Mouse (Mus musculus): Measurements from ENCODE around the gene Larp1. TPM values are rescaled to one million over a fixed set of nuclear protein-coding genes. Genes with fewer than 3 reads are reported as not detected.

The Larp1 gene
- total and polyA plus RNA-seq, 3 experiments, result 73.9 to 2,325 (median 201) TPM

DNA sequence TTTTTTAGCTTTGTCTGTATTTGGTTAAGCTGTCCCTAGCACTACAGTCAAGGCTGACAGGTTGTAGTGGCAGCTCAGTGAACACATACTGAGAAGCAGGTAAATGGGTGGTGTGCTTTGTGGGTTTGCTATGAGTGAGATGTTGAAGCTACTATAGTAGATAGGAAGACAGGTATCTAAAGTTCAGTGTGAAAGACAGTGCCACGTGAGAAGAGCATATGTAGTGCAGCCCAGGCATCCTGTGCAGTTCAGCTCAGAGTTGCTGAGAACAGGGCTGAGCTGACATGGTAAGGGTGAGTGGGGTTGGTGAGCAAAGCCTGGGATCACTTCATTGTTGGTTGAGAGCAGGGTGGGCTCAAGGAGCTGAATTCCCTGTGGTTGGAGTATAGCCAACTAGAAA lies 8.6 kb downstream of the Larp1 start:
- Histone ChIP-seq H3K4me1 (ENCODE audit: control insufficient read depth in 1 of 2, insufficient read depth in 2 of 2, low read length in 2 of 2) (peaks cover 35 to 50% of the 10 kb centered on the region in 2 experiments), H3K27ac (ENCODE audit: control insufficient read depth, low read depth, low read length) (no peak overlapping the region), H3K4me3 (ENCODE audit: control insufficient read depth in 1 of 2, insufficient read depth in 1 of 2, low read depth in 2 of 2, low read length in 2 of 2) (no peak overlapping the region), H3K36me3 (ENCODE audit: control insufficient read depth in 1 of 2, insufficient read depth in 2 of 2, low read length in 2 of 2) (peaks cover 25 to 68% of the 10 kb centered on the region in 2 experiments), H3K79me2 (ENCODE audit: control insufficient read depth, insufficient read depth, low read length, poor library complexity) (peaks cover 97% of the 10 kb centered on the region), H3K9ac (ENCODE audit: control insufficient read depth, low read depth, low read length, poor library complexity, severe bottlenecking) (no peak overlapping the region), H3K27me3 (ENCODE audit: control insufficient read depth in 1 of 2, insufficient read depth in 2 of 2, low read length in 2 of 2) (no peaks in the 10 kb centered on the region), H3K9me3 (replicated peaks; ENCODE audit: insufficient read depth, low read length) (no peaks in the 10 kb centered on the region)
- no peak for TF ChIP-seq KAT2A (conservative IDR thresholded peaks at IDR 0.05; ENCODE audit: low read depth, low read length)
- TF ChIP-seq NRF1 (IDR thresholded peaks at IDR 0.05; ENCODE audit: insufficient read depth, low read depth, low read length, poor library complexity, severe bottlenecking), result no peak
- TF ChIP-seq ELF1 (IDR thresholded peaks at IDR 0.05; ENCODE audit: low read depth, low read length), result no peak
- TF ChIP-seq RAD21 (IDR thresholded peaks at IDR 0.05; ENCODE audit: low read depth, low read length), result no peak
- no peak; the same call in 1 of the 2 replicates for TF ChIP-seq POLR2AphosphoS2 (IDR thresholded peaks at IDR 0.05; ENCODE audit: low read length)
- TF ChIP-seq BHLHE40 (IDR thresholded peaks at IDR 0.05; ENCODE audit: borderline replicate concordance, low read depth, low read length), result no peak
- TF ChIP-seq MAZ (IDR thresholded peaks at IDR 0.05; ENCODE audit: low read depth, low read length), result no peak
- no peak for TF ChIP-seq TAL1 (IDR thresholded peaks at IDR 0.05; ENCODE audit: low read length)
- no peak for TF ChIP-seq USF2 (IDR thresholded peaks at IDR 0.05; ENCODE audit: borderline replicate concordance in 1 of 2, insufficient read depth in 1 of 2, low read depth in 1 of 2, low read length in 2 of 2)
- no peak for DNase-seq (ENCODE audit: low read depth, low spot score)

DNA sequence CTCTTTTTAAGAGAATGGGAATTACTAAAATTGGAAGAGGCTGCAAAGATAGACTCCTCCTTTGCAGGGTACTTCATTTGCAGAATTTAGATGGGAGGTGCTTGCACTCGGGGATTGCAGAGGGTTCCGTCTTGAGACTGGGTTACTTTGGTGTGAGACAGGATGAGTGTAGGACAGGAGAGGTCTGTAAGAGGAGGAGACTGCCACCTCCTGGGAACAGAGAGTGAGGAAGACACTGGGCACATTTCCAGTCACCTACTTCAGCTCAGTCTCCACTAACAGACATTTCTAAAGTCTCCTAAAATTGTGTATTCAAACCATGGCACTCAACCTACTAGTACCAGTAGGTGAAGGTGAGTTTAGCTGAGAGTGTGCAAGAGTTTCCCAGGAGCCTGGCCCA lies 9.4 kb downstream of the Larp1 start:
- Histone ChIP-seq H3K27ac (ENCODE audit: control insufficient read depth, low read depth, low read length) (no peak overlapping the region), H3K36me3 (ENCODE audit: control insufficient read depth in 1 of 2, insufficient read depth in 2 of 2, low read length in 2 of 2) (peaks cover 25 to 59% of the 10 kb centered on the region in 2 experiments), H3K9me3 (replicated peaks; ENCODE audit: insufficient read depth, low read length) (no peaks in the 10 kb centered on the region), H3K9ac (ENCODE audit: control insufficient read depth, low read depth, low read length, poor library complexity, severe bottlenecking) (no peak overlapping the region), H3K4me3 (ENCODE audit: control insufficient read depth in 1 of 2, insufficient read depth in 1 of 2, low read depth in 2 of 2, low read length in 2 of 2) (no peak overlapping the region), H3K4me1 (ENCODE audit: control insufficient read depth in 1 of 2, insufficient read depth in 2 of 2, low read length in 2 of 2) (peaks cover 34 to 43% of the 10 kb centered on the region in 2 experiments), H3K79me2 (ENCODE audit: control insufficient read depth, insufficient read depth, low read length, poor library complexity) (peaks cover 92% of the 10 kb centered on the region), H3K27me3 (ENCODE audit: control insufficient read depth in 1 of 2, insufficient read depth in 2 of 2, low read length in 2 of 2) (no peaks in the 10 kb centered on the region)
- TF ChIP-seq RAD21 (IDR thresholded peaks at IDR 0.05; ENCODE audit: low read depth, low read length), result peak; percentile 4; the same call in 1 of the 2 replicates
- no peak for TF ChIP-seq MYC (IDR thresholded peaks at IDR 0.05; ENCODE audit: low read depth, low read length)
- TF ChIP-seq CTCF (IDR thresholded peaks at IDR 0.05 in 2 of 3, conservative IDR thresholded peaks at IDR 0.05 in 1 of 3; ENCODE audit: control insufficient read depth in 1 of 3, insufficient read depth in 1 of 3, low read depth in 2 of 3, low read length in 3 of 3, poor library complexity in 1 of 3, severe bottlenecking in 1 of 3), result peak in 1 of 3 experiments; percentile 29; a peak in 1 of 6 replicates
- peak; percentile 14; the same call in 1 of the 2 replicates for TF ChIP-seq SMC3 (IDR thresholded peaks at IDR 0.05; ENCODE audit: low read depth, low read length)
- DNase-seq (ENCODE audit: low read depth, low spot score), result no peak

DNA sequence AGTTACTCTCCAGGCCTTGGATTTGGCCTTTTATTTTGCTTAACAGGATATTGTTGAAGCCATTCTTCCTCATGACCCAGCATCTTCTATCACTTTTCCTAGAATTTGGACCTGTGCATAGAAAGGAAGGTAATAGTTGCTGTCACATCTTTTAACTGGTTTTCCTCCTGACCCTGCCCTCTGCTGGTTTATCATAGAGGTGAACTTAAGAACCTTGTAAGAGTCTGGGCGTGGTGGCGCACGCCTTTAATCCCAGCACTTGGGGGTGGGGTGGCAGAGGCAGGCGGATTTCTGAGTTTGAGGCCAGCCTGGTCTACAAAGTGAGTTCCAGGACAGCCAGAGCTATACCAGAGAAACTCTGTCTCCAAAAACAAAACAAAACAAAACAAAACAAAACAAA lies 9.8 kb downstream of the Larp1 start:
- Histone ChIP-seq H3K79me2 (ENCODE audit: control insufficient read depth, insufficient read depth, low read length, poor library complexity) (peaks cover 93% of the 10 kb centered on the region), H3K36me3 (ENCODE audit: control insufficient read depth in 1 of 2, insufficient read depth in 2 of 2, low read length in 2 of 2) (peaks cover 25 to 56% of the 10 kb centered on the region in 2 experiments), H3K4me1 (ENCODE audit: control insufficient read depth in 1 of 2, insufficient read depth in 2 of 2, low read length in 2 of 2) (peaks cover 33 to 40% of the 10 kb centered on the region in 2 experiments), H3K27me3 (ENCODE audit: control insufficient read depth in 1 of 2, insufficient read depth in 2 of 2, low read length in 2 of 2) (no peaks in the 10 kb centered on the region), H3K9me3 (replicated peaks; ENCODE audit: insufficient read depth, low read length) (no peaks in the 10 kb centered on the region), H3K9ac (ENCODE audit: control insufficient read depth, low read depth, low read length, poor library complexity, severe bottlenecking) (no peak overlapping the region), H3K27ac (ENCODE audit: control insufficient read depth, low read depth, low read length) (no peak overlapping the region), H3K4me3 (ENCODE audit: control insufficient read depth in 1 of 2, insufficient read depth in 1 of 2, low read depth in 2 of 2, low read length in 2 of 2) (no peak overlapping the region)
- DNase-seq (ENCODE audit: low read depth, low spot score), result no peak
- TF ChIP-seq ETS1 (IDR thresholded peaks at IDR 0.05; ENCODE audit: low read depth, low read length), result no peak
- no peak for TF ChIP-seq CHD1 (IDR thresholded peaks at IDR 0.05; ENCODE audit: low read depth, low read length)
- TF ChIP-seq JUND (IDR thresholded peaks at IDR 0.05; ENCODE audit: low read depth, low read length), result no peak
- TF ChIP-seq CHD2 (IDR thresholded peaks at IDR 0.05; ENCODE audit: low read length), result no peak
- no peak for TF ChIP-seq POLR2A (IDR thresholded peaks at IDR 0.05; ENCODE audit: control insufficient read depth in 1 of 2, insufficient read depth in 1 of 2, low read depth in 1 of 2, low read length in 2 of 2, poor library complexity in 1 of 2)
- no peak for TF ChIP-seq NELFE (IDR thresholded peaks at IDR 0.05; ENCODE audit: low read depth, low read length)
- peak; percentile 20; the same call in 1 of the 2 replicates for TF ChIP-seq SMC3 (IDR thresholded peaks at IDR 0.05; ENCODE audit: low read depth, low read length)
- no peak for TF ChIP-seq NRF1 (IDR thresholded peaks at IDR 0.05; ENCODE audit: insufficient read depth, low read depth, low read length, poor library complexity, severe bottlenecking)
- no peak for TF ChIP-seq EP300 (IDR thresholded peaks at IDR 0.05; ENCODE audit: low read depth in 1 of 2, low read length in 2 of 2)
- TF ChIP-seq POLR2AphosphoS2 (IDR thresholded peaks at IDR 0.05; ENCODE audit: low read length), result no peak
- no peak for TF ChIP-seq MXI1 (IDR thresholded peaks at IDR 0.05; ENCODE audit: low read depth, low read length)
- TF ChIP-seq TCF12 (IDR thresholded peaks at IDR 0.05; ENCODE audit: low read depth, low read length), result no peak
- no peak for TF ChIP-seq GABPA (IDR thresholded peaks at IDR 0.05; ENCODE audit: low read depth, low read length)
- TF ChIP-seq GATA1 (IDR thresholded peaks at IDR 0.05; ENCODE audit: low read depth, low read length), result no peak
- no peak for TF ChIP-seq MYB (IDR thresholded peaks at IDR 0.05; ENCODE audit: low read depth, low read length)
- no peak for TF ChIP-seq ZC3H11A (IDR thresholded peaks at IDR 0.05; ENCODE audit: low read depth, low read length)
- TF ChIP-seq MAFK (IDR thresholded peaks at IDR 0.05; ENCODE audit: borderline replicate concordance, low read depth, low read length), result no peak
- no peak for TF ChIP-seq ELF1 (IDR thresholded peaks at IDR 0.05; ENCODE audit: low read depth, low read length)
